Mouse (Mus musculus) heart, postnatal 14 days (tissue): ENCODE measurements around the gene Myom1. TPM values are rescaled to one million over a fixed set of nuclear protein-coding genes. Genes with fewer than 3 reads are reported as not detected.
A peak's percentile ranks its signal among the peaks of the same experiment; 100 is the strongest.

ENCODE experiments used
- DNase-seq, 2 experiments: peaks; one replicate each; pipeline ENCODE4 v3.0.0; 2021 to 2022
- intact Hi-C: fragments of 180-260 bp; cut with DNase I; formaldehyde crosslinking; loops from one replicate; pipeline ENCODE4 v1.15.1; 2025
- total RNA-seq, 2 experiments: library from RNA; stranded (reverse); gene quantifications; 2 replicates each; pipeline ENCODE4 v1.2.3; 2021

Myom1 gene
- total RNA-seq, 2 experiments from 2014 or later = 1,141 to 1,154 TPM

DNA sequence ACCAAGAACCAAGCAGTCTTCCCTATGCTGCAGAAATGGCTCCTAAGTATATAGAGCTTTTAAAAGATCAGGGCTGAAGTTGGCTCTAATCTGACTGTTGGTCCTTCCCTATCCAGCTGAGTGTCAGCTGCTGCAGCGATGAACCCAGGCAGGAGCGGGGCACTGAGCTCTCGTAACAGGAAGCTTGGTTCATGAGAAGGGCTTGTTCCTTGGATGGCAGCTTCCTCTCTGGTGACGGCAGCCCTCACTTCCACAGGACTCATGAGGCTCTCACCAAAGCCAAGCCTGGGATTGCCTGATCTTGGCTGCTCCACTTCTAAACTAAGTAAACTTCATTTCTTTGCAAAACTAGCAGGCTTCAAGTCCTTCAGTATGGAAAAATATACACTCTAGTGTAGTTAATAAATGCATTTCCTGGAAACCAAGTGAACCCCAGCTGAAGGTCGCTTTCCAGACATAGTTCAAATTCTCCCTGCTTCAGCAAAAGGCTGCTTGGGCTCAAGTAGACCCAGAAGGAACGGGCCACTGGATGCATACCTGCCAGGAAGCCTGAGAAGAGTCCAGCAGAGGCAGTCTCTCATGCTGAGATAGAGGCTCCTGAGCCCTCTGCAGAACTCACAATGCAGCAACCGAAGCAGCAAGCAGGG, 125.2 kb downstream of the Myom1 start:
- DNase-seq = peak in 1 of 2 experiments; percentile 34
- intact Hi-C loops = no loop called here

DNA sequence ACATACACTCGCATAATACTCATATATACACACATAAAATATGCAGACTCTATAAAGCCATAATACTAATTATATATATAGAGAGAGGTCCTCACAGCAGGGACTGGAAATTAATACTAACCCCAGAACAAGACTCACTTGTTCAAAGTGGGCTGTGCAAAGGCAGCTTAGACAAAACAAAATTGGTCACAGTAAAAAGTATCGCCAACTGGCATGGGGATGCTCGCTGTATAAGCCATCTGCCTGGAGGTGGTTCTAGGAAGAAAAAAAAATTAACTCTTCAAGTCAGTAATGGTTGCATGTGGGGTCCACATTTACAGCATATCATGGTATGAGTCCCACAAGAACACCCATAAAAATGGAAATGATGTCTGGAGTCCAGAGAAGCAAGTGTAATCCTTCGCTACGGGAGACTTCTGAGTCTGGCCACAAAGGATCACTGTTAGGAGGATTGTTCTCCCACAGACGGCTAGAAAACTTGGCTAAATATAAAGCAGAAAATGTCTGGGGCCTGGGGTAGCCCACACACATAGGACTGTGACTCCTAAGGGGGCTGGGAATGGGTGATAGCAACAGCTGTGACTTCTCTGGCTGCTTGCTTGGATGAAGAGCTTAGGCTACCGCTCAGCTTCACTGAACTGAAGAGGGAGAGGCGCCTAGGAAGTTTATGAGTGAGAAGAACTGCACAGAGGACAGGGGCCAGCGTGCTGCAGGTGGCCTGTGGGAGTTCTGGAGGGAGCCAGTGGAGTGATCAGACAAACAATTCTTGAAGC, 127.2 kb downstream of the Myom1 start:
- DNase-seq = peak in 1 of 2 experiments; percentile 26
- intact Hi-C loops = no loop called here

DNA sequence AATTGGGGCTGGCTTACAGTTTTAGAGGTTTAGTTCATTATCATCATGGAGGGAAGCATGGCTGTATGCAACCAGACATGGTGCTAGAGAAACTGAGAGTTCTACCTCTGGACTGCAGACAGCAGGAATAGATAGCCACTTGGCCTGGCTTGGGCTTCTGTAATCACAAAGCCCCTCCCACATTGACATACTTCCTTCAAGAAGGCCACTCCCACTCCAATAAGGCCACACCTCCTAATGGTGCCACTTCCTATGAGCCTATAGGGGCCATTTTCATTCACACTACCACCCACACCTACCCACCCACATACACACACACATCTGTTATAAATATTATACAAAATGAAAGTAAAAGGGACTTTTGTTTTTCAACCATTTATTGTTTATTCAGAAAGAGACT, 129.8 kb downstream of the Myom1 start:
- intact Hi-C loops = no loop called here
- DNase-seq = no peak

DNA sequence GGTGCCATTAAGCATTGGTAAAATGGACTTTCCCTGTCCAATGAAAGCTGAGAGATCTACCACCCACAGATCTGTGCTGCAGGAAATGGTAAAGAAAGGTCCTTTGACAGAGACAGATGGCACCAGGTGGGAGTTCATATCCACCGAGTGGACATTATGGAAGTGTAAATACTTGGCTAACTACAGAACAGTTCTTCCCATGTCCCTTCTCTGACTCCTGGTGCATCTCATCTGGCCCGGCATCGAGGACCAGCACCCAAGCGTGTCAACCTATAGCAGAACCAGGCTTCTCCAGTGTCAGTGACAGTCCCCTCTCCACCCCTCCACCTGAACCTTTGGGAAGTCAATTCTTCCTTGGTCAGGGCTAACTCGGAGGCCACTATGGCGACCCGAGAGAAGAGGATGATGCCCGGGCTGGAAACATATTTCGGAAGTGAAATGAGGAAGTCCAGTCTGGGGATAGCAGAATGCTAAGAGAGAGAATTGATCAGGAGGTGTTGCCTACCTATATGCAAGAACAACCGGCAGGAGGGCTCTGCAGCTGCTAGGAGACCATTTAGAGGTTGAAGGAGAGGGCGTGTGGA, 130.5 kb downstream of the Myom1 start:
- intact Hi-C loops = no loop called here
- no peak for DNase-seq

DNA sequence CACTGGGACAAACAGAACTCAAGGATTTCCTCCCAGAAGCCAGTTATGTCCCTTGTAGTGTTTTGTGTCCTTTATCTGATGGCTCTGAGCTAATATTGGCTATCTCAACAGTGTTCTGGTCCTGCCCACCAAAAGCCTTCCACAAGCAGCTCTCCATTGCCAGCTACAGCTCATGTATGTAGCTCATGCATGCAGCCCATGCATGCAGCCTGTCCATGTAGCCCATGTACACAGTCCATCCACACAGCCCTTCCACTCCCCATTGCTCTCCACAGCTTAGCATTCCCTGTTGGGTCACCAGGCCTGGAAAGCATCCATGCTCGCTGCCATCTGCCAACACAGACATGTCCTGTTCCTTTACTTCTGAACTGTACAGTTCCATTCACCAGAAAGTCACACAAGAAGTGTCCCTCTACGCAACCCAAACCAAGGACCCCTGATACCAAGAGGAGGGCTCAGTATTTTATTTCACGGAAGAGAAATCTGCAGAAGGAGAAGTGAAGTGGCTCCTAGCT, 132.1 kb downstream of the Myom1 start:
- intact Hi-C loops = no loop called here
- DNase-seq = no peak

DNA sequence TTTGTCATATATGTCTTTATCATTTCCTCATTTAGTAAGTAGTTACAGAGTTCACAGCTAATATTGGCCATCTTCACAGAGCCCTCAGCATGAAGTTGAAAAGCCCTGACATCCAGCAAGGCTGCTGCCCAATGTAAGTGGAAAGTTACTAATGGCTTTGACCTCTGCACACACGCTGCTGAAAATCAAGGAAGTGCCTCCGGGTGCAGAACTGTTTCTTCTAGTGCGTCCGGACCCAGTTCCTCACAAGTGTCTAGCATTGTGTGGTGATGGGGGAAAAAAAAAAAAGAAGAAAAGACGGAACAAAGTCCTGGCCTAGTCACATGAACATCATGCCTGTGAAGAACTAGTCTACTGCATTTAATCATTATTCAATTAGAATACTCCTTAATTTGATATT, 132.7 kb downstream of the Myom1 start:
- intact Hi-C loops = no loop called here
- no peak for DNase-seq

DNA sequence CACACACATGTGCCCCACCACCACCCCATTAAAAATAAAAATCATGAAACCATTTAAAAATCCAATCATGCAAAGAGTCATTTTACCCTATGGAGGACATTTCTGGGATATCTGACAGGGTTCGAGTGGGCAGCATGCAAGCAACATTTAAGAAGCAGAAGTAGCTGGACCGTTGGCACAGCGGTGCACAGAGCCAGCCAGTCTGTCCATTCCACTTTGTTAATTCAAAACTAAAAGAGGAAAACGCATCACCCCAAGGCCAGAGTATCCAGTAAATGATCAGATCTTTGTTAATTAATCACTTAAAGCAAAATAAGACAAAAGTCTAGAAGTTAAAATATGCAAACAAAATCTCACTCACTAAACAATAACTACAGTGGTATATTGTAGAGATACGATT, 133.4 kb downstream of the Myom1 start:
- intact Hi-C loops = no loop called here
- DNase-seq = no peak

- no peak for DNase-seq
- intact Hi-C loops = no loop called here
Observed at GRCm38 (mm10) chr17:71136384-71137333, 134.2 kb downstream of the Myom1 start.

GRCm38 (mm10) chr17:71137334-71137721, 134.9 kb downstream of the Myom1 start:
- intact Hi-C loops = no loop called here
- DNase-seq = no peak

GRCm38 (mm10) chr17:71142068-71142467, 139.6 kb downstream of the Myom1 start:
- DNase-seq = no peak
- intact Hi-C loops = no loop called here

GRCm38 (mm10) chr17:71143155-71143554, 140.7 kb downstream of the Myom1 start:
- DNase-seq = no peak
- intact Hi-C loops = no loop called here

DNA sequence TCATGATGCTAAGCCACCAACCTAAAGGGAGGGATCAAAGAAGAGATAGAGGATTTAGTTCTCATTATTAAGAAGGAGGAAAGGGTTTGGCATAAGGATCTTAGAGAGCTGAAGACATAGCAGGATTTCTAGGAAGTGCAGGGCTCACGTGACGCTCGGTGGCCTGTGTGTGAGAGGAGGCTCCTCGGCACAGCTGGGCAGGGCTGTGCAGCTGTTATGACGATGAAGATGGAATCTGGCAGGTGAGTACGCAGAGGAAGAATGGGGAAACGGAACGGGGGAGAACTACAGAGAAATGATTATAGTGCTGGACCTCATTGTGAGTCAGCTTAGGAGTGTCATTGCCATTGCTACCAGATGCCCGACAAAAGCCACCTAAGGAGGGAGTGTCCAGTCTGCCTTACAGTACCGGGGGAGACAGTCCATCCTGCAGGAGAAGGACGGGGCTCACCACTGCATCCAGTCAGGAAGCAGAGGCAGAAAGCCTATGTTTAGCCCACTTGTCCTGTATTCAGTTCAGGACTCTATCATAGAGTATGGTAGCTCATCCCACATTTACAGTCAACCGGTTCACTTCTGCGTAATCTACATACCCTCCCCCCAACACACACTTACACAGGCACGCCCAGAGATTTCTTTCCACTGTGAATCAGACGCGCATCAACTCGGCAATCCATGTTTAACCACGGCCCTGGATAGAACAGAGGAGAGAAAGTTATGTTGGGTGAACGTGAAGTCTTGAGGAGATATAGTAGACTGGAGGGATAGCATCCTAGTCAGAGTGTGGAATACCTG, 142.1 kb downstream of the Myom1 start:
- intact Hi-C loops = no loop called here
- DNase-seq = no peak

DNA sequence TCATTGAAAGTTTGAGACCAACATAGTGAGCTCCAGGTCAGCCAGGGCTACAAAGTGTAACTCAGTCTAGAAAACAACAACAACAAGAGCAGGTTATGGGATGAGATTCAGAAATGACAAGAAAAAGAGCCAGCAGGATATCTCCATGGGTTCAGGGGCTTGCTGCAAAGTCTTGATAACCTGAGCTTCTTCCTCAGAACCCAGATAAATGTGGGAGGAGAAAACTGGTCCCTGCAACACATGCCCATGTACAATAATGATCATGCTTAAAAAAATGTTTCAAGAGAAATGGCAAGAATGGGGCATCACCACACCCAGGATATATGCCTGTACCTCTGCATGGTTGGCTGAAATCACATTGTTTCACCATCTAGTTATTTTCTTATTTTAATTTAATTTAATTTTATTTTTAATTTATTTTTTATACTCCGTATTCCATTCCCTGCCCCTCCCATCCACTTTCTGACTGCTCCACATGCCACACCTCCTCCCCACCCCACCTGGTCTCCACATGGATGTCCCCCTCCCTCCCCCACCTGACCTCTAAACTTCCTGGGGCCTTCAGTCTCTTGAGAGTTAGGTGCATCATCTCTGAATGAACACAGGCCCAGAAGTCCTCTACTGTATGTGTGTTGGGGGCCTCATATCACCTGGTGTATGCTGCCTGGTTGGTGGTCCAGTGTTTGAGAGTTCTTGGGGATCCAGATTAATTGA, 143.0 kb downstream of the Myom1 start:
- intact Hi-C loops = no loop called here
- DNase-seq = no peak

- intact Hi-C loops = no loop called here
- DNase-seq = no peak
Observed at GRCm38 (mm10) chr17:71153356-71153755, 150.9 kb downstream of the Myom1 start.

GRCm38 (mm10) chr17:71155271-71155670, 152.8 kb downstream of the Myom1 start:
- no peak for DNase-seq
- intact Hi-C loops = no loop called here

GRCm38 (mm10) chr17:71159152-71159567, 156.7 kb downstream of the Myom1 start:
- intact Hi-C loops = no loop called here
- DNase-seq = no peak

- DNase-seq = no peak
Observed at GRCm38 (mm10) chr17:71159720-71160119, 157.3 kb downstream of the Myom1 start.

GRCm38 (mm10) chr17:71160244-71160995, 158.0 kb downstream of the Myom1 start:
- intact Hi-C loops = no loop called here

More at GRCm38 (mm10) chr17:71159720-71160119, 157.3 kb downstream of the Myom1 start:
- intact Hi-C loops = no loop called here

More at GRCm38 (mm10) chr17:71160244-71160995, 158.0 kb downstream of the Myom1 start:
- DNase-seq = no peak
